Mouse (Mus musculus) neural tube, embryonic 15.5 days (tissue): ENCODE results near the gene A630076J17Rik. TPM values are rescaled to one million over a fixed set of nuclear protein-coding genes. Genes with fewer than 3 reads are reported as not detected.

Experiments used
- ATAC-seq: fragments of 200-750 bp; cut with Nextera tagmentation; 2 replicates; pipeline ENCODE4 v1.8.0; 2017; ENCODE audit warnings: mild to moderate bottlenecking, moderate TSS enrichment, moderate library complexity; ENCODE audit not compliant: low FRiP score
- H3K27ac ChIP-seq: fragments of 300-500 bp; sonication (generic); replicated peaks from 2 replicates; pipeline ENCODE4 v1.5.1; 2015; ENCODE audit warnings: mild to moderate bottlenecking, inconsistent platforms
- H3K27me3 ChIP-seq: fragments of 300-500 bp; sonication (generic); replicated peaks from 2 replicates; pipeline ENCODE4 v1.6.1; 2015; ENCODE audit warnings: inconsistent platforms
- H3K36me3 ChIP-seq: fragments of 300-500 bp; sonication (generic); 2 replicates; pipeline ENCODE4 v1.6.1; 2015; ENCODE audit warnings: inconsistent platforms
- H3K4me1 ChIP-seq: fragments of 300-500 bp; sonication (generic); 2 replicates; pipeline ENCODE4 v1.6.1; 2015; ENCODE audit warnings: inconsistent platforms
- H3K4me2 ChIP-seq: fragments of 300-500 bp; sonication (generic); 2 replicates; pipeline ENCODE4 v1.6.1; 2015; ENCODE audit warnings: inconsistent platforms, mild to moderate bottlenecking, moderate library complexity
- H3K4me3 ChIP-seq: fragments of 300-500 bp; sonication (generic); replicated peaks from 2 replicates; pipeline ENCODE4 v1.5.1; 2015; ENCODE audit warnings: mild to moderate bottlenecking, inconsistent platforms
- H3K9ac ChIP-seq: fragments of 300-500 bp; sonication (generic); replicated peaks from 2 replicates; pipeline ENCODE4 v1.6.1; 2015; ENCODE audit warnings: mild to moderate bottlenecking, inconsistent platforms
- H3K9me3 ChIP-seq: fragments of 300-500 bp; sonication (generic); replicated peaks from 2 replicates; pipeline ENCODE4 v1.6.1; 2016; ENCODE audit warnings: inconsistent platforms
- whole genome bisulfite sequencing: fragments of 180-500 bp; shearing (Covaris S2); methylation state at CpG from one replicate; pipeline ENCODE4 v1.1.7; 2015; ENCODE audit warnings: mixed read lengths; 5-methylcytosine and 5-hydroxymethylcytosine counted together
- polyA plus RNA-seq: library from polyadenylated mRNA; unstranded; fragments of >200 nt; fragmentation: Nextera tagmentation; extraction: Ambion mirVana; gene quantifications from 2 replicates; pipeline ENCODE4 v1.2.1, GENCODE M21; 2015

A630076J17Rik gene
- 0.14 TPM in 1 of 2 replicates, not detected in the other for polyA plus RNA-seq

DNA sequence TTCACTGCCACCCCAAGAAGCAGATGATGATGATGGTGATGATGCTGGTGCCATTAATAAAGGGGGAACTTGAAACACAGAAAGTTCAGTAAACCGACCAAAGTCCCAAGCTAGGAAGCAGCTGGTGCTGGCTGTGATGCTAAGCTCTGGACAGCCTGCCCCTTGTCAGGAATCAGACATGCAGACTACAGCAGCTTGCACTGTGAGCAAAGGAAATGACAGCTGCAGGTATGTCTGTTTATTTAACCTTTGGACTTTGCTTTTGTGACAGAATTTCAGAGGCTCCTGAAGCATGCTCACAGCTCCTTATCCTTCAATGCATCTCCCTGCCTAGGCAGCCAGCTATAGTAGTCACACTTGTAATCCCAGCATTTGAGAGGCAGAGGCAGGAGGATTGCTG lies at the start of gene A630076J17Rik:
Gene A630076J17Rik (plus strand): TSS at position 88 of the 400 bp plus-strand sequence.
- Histone ChIP-seq H3K27ac (no peak within 1 kb of the TSS), H3K9ac (no peak within 1 kb of the TSS), H3K4me1 (no peaks in the 10 kb centered on the region), H3K27me3 (no peaks in the 10 kb centered on the region; the same call in 1 of the 2 replicates), H3K4me2 (no peak within 1 kb of the TSS), H3K9me3 (no peaks in the 10 kb centered on the region), H3K4me3 (no peak within 1 kb of the TSS), H3K36me3 (no peaks in the 10 kb centered on the region)
- no peak for ATAC-seq
- 63% methylated on average over 1 of the region's 1 CpGs for WGBS

DNA sequence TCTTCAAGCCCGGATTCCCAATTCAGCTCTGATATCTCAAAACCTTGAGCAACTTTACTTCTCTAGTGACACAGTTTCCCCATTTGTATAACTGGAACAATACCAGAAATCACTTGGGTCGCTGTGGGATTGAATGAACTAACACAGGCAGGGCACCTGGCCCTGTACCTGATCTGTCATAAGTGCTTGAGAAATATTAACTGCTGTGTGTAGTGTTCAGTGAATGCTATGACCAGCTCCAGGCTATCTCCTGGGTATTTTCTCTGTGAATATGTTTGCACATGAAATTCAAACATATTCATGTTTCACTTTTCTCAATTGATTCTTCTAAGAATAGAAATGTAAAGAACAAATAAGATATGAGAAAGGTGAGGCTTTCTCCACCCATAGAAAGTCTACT lies 49.6 kb upstream of the A630076J17Rik start:
- H3K9ac ChIP-seq: no peak overlapping the region
- H3K4me1 ChIP-seq: no peaks in the 10 kb centered on the region; the same call in 1 of the 2 replicates
- H3K36me3 ChIP-seq: no peaks in the 10 kb centered on the region
- 86% methylated on average over 2 of the region's 2 CpGs for WGBS
- no peak overlapping the region for H3K4me3 ChIP-seq
- H3K9me3 ChIP-seq: no peaks in the 10 kb centered on the region
- ATAC-seq: no peak
- no peaks in the 10 kb centered on the region for H3K27me3 ChIP-seq
- no peak overlapping the region for H3K4me2 ChIP-seq
- no peak overlapping the region for H3K27ac ChIP-seq

DNA sequence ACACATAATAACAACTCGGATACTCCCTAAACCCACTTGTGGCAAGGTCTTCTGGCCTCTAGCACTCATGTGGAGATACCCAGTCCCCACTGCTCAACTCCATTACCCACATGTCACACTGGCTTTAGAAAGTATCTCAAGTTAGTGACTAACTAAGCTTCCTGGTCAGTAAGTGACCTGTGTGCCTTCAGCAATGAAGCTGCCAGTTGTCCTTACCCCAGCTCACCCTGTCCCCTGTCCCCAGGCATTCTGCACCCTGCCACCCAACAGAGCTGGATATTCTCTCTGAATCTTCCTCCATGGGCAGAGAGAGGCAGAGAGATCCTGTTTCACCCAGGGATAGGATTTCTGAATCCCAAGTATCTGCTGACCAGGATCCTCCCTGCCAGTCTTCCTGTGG lies 47.7 kb upstream of the A630076J17Rik start, which contains the start of gene Kcna10:
Gene Kcna10 (plus strand): TSS at position 301 of the 400 bp plus-strand sequence.
- Histone ChIP-seq H3K36me3 (no peaks in the 10 kb centered on the region), H3K4me1 (no peaks in the 10 kb centered on the region), H3K9me3 (no peaks in the 10 kb centered on the region), H3K27me3 (no peaks in the 10 kb centered on the region), H3K9ac (no peak within 1 kb of the TSS), H3K4me3 (no peak within 1 kb of the TSS), H3K27ac (no peak within 1 kb of the TSS), H3K4me2 (no peak within 1 kb of the TSS)
- ATAC-seq: no peak
- WGBS: 79% methylated on average over 1 of the region's 1 CpGs

DNA sequence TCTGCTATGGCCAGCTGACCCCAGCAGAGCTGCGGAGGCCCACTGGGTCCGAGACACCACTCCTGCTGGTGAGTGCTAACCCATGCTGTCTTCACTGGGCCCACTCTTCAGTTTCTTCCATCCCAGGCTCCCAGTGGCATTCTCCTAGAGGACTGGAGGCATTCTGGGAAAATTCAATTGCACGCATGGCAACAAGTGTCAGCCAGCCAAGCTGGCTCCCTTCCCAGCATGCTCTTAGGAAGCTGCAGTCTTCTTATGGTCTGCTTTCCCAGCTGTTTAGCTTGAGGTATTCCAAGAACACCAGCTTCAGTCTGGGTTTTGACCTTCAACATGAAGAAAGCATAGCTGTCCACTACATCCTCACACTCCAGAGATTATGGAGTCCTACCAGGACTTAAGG lies 47.2 kb upstream of the A630076J17Rik start:
- 81% methylated on average over 3 of the region's 3 CpGs for WGBS
- Histone ChIP-seq H3K4me3 (no peak overlapping the region), H3K27ac (no peak overlapping the region), H3K36me3 (no peaks in the 10 kb centered on the region), H3K9me3 (no peaks in the 10 kb centered on the region), H3K9ac (no peak overlapping the region), H3K4me1 (no peaks in the 10 kb centered on the region), H3K27me3 (no peaks in the 10 kb centered on the region), H3K4me2 (no peak overlapping the region)
- no peak for ATAC-seq

DNA sequence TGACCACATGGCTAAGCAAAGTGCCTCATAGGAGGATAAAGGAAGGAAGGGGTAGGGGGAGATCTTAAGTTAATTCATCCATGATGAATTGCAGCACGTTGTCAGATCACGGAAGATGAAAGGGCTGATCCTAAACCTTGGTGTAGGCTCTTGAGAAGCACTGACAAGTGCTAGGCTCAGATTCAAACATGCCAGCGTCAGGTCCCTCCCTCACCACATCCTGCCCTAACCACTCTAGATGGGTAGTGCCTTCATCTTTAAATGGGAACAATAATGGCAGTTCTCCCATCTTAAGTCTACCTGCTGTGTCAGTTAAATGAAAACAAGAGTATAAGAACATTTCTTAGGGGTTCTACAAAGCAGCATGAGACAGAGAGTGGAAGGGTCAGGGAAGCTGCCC lies 44.8 kb upstream of the A630076J17Rik start:
- H3K27me3 ChIP-seq: no peaks in the 10 kb centered on the region
- 87% methylated on average over 3 of the region's 3 CpGs for WGBS
- H3K9me3 ChIP-seq: no peaks in the 10 kb centered on the region

DNA sequence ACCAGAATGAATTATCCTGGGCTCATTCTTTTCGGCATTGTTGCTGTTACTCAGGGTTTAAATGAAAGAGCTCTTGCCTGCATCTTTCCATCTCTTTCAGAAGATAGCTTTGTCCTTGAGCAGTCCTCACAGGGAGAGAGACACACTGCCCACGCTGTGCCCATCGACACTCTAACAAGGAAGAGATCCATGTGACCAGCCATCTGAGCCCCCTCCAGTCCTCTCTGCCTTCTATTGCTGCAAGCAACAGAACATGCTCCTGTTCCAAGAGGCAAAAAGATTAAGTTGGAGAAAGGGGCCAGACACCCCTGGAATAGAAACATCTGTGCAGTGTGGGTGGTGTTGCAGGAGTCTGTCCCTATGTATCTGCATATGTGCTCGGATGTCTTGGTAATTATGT lies 43.4 kb upstream of the A630076J17Rik start:
- ATAC-seq: no peak
- Histone ChIP-seq H3K27ac (no peak overlapping the region), H3K4me2 (no peak overlapping the region), H3K9me3 (no peaks in the 10 kb centered on the region), H3K36me3 (no peaks in the 10 kb centered on the region), H3K9ac (no peak overlapping the region), H3K4me3 (no peak overlapping the region), H3K27me3 (no peaks in the 10 kb centered on the region), H3K4me1 (no peaks in the 10 kb centered on the region)
- 64% methylated on average over 4 of the region's 4 CpGs for WGBS

More for the DNA sequence above, 44.8 kb upstream of the A630076J17Rik start:
- ATAC-seq: no peak
- Histone ChIP-seq H3K27ac (no peak overlapping the region), H3K4me3 (no peak overlapping the region), H3K36me3 (no peaks in the 10 kb centered on the region), H3K4me2 (no peak overlapping the region), H3K9ac (no peak overlapping the region), H3K4me1 (no peaks in the 10 kb centered on the region)

DNA sequence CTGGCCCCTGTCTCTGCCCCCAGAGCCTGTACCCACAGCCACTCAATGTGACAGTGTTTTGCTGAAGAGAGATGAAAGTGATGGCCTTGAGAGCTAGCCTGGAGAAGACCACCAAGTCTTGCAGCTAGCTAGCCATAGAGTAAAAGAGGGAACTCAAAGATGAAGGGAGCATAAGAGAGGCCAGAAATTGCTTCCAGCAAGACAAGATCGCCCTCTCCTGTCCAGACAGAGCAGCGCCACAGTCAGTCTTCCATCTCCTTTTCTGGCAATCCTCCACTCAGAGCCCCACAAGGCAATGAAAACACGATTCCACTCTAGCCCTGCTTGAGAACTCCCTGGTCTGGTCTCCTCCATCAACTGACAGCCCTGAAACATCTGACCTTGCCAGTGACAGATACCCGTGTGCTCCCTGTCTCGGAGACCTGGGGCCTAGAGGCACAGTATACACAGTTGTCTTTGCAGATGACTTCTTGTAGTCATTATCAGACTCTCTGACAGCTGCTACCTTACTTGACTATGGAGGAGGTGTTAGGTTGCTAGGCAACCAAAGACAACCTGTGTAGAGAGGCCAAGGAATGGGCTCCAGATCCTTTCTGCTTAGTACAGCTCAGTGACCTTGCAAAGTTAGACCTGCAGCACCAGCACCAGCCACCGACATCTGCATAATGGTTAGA lies 42.1 kb upstream of the A630076J17Rik start:
- Histone ChIP-seq H3K9ac (no peak overlapping the region), H3K4me2 (no peak overlapping the region), H3K36me3 (no peaks in the 10 kb centered on the region), H3K4me1 (no peaks in the 10 kb centered on the region), H3K4me3 (no peak overlapping the region), H3K9me3 (no peaks in the 10 kb centered on the region), H3K27me3 (no peaks in the 10 kb centered on the region), H3K27ac (no peak overlapping the region)
- WGBS: 48% methylated on average over 6 of the region's 6 CpGs
- ATAC-seq: peak; percentile 90

DNA sequence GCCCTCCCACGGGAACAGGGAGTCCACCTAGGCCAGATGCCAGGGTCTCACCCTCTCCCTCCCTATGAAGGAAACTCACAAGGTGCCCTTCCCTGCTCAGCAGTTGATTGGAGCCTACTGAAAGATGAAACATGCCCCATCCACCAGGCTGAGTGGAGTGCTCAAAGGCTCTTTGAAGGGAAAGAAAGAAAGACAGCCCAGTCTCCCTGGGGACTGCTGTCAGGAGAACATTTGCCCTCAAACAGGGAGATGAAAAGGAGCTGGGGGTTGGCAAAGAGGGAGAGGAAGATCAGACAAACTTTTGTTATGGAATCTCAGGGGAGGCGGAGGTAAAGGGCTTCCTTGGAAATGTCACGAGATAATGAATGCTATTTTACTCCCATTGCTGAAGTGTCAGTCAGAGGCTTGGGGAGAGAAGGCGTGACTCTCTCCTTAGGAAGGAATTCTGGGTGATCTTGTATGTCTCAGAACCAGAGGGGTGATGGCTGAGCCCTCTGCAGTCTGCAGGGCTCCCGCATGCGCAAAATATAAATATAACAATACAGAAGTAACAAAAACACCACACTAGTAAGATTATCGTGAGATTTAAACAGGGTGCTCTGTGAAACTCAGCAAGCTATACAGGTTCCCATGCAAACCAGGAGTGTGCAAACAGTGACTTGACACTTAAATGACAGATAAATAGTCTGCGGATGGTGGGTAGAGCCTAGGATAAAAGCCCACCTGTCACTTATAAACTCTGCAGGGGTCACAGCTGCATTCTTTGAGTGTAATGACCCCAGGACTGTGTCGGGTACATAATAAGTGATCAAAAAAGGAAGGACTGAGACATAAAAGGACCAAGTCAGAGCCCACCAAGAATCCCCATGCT lies 28.9 kb upstream of the A630076J17Rik start:
- Histone ChIP-seq H3K9ac (no peak overlapping the region), H3K9me3 (no peaks in the 10 kb centered on the region), H3K4me1 (peaks cover 2% of the 10 kb centered on the region; the same call in 1 of the 2 replicates), H3K27ac (no peak overlapping the region), H3K27me3 (0 out of 2 replicates have a peak, but pooled peaks cover 1% of the 10 kb centered on the region), H3K4me2 (no peak overlapping the region), H3K4me3 (no peak overlapping the region), H3K36me3 (no peaks in the 10 kb centered on the region)
- no peak for ATAC-seq
- WGBS: 40% methylated on average over 9 of the region's 9 CpGs

DNA sequence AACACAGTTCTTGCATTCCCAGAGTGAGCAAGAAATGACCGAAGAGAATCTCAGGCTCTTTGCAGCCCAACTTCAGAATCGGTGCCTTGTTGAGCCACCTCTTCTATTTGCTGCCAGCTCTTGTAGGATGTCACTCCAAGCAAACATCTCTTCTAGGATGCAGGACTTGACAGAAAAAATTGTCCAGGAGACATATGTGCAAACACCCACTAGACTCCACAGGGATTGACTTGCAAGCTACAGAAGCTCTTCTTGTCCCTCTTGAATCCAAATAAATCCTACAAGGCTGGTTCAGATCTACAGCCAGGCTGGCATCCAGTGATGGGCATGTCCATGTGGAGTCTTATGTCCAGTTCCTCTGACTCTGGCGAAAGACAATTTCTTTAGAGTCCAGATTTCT lies 26.0 kb upstream of the A630076J17Rik start:
- Histone ChIP-seq H3K9me3 (no peaks in the 10 kb centered on the region), H3K27me3 (no peaks in the 10 kb centered on the region), H3K4me2 (no peak overlapping the region), H3K36me3 (no peaks in the 10 kb centered on the region), H3K4me3 (no peak overlapping the region), H3K4me1 (peaks cover 12% of the 10 kb centered on the region), H3K9ac (no peak overlapping the region), H3K27ac (no peak overlapping the region)
- ATAC-seq: no peak
- WGBS: 91% methylated on average over 3 of the region's 3 CpGs

DNA sequence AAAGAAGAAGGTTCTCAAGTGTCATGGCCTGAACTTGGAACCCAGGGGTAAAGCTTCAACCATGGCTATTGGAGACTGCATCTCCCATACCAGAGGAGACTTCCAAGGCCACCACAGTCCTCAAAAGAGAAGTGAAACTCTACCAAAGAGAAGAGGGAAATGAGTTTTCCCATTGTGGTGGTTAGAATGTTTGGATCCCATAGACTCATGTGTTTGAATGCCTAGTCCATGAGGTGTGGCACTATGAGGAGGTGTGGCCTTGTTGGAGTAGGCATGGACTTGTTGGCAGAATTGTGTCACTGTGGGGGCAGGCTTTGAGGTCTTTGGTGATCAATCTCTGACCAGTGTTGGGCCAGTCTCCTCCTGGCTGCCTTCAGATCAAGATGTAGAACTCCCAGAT lies 25.2 kb upstream of the A630076J17Rik start:
- no peaks in the 10 kb centered on the region for H3K27me3 ChIP-seq
- H3K4me2 ChIP-seq: no peak overlapping the region
- peaks cover 12% of the 10 kb centered on the region for H3K4me1 ChIP-seq
- ATAC-seq: no peak
- H3K4me3 ChIP-seq: no peak overlapping the region
- H3K9ac ChIP-seq: no peak overlapping the region
- H3K36me3 ChIP-seq: no peaks in the 10 kb centered on the region
- H3K9me3 ChIP-seq: no peaks in the 10 kb centered on the region
- no peak overlapping the region for H3K27ac ChIP-seq

DNA sequence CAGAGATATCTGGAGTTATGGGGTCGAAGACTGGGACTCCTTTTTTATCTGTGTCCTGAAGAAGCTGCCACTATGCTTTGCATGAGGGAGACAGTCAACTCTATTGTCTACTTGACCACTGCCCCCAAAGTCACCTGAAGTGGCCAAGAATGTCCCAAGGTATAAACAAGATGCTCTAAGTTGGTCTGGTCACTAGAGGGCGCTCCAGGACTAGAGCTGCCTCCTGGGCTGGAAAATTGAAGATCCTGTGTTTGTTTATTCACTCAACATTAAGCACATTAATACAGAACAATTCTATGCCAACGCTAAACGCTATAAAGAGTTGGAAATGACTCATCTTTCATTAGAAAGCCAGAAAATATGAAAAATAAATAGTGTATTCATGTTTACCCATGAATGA lies 24.4 kb upstream of the A630076J17Rik start:
- no peak overlapping the region for H3K4me2 ChIP-seq
- H3K9ac ChIP-seq: no peak overlapping the region
- 14% methylated on average over 4 of the region's 4 CpGs for WGBS
- H3K4me3 ChIP-seq: no peak overlapping the region
- peaks cover 12% of the 10 kb centered on the region for H3K4me1 ChIP-seq
- ATAC-seq: peak; percentile 56; the same call in 1 of the 2 replicates
- H3K27me3 ChIP-seq: no peaks in the 10 kb centered on the region
- no peaks in the 10 kb centered on the region for H3K9me3 ChIP-seq
- no peaks in the 10 kb centered on the region for H3K36me3 ChIP-seq
- no peak overlapping the region for H3K27ac ChIP-seq
